Mouse (Mus musculus) layer of hippocampus, adult 18-20 months (tissue): ENCODE measurements around the gene Gm20838. TPM values are rescaled to one million over a fixed set of nuclear protein-coding genes. Genes with fewer than 3 reads are reported as not detected.
"Not testable (repeated sequence)": the region's sequence is repeated elsewhere in the genome, so short reads cannot be mapped to it uniquely, and the experiment has no call there.

Experiments used
- DNase-seq, 2 experiments: peaks; one replicate each; pipeline ENCODE4 v3.0.0; 2022; ENCODE audit warnings: low spot score in 2 of 2
- long read RNA-seq: library from polyadenylated mRNA; stranded (forward); transcript quantifications from one replicate; pipeline ENCODE4 v2.0.0, GENCODE M21; 2021
- total RNA-seq, 2 experiments: library from RNA; stranded (reverse); gene quantifications; 2 replicates each; pipeline ENCODE4 v1.2.3; 2021

Gm20838 gene
- total RNA-seq: not detected
- long read RNA-seq: 0 reads

DNA sequence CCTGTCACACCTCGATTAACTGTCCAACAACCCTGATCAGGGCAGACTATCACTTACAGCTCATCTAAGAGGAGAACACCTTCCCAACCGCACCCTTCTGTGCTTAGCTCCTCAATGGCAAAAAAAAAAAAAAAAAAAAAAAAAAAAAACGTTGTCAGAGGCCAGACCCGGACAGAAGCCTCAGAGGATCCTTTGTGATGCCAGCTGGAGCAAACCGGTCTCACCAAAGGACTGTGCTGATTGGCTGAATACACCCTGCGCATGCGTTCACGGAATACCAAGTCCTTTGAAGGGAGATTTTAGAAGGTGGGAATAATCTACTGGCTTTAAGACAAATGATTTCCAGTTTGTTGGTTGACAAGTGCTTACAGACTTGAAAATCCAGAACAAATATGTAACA is at the start of gene Gm20838:
Gm20838 (minus strand) TSS at position 101 of the 400 bp plus-strand sequence.
- DNase-seq: not testable (repeated sequence)
